Mouse (Mus musculus) right cerebral cortex, postnatal 25 days (tissue): ENCODE measurements at regions not wholly inside any gene's neighbourhood (a gene's known extent, or its start where the extent isn't known, plus 50 kb on each side); places are given as distances from the start of the nearest gene placed in this dataset.

Experiments
- DNase-seq: peaks from one replicate; pipeline ENCODE4 v3.0.0; 2022

DNA sequence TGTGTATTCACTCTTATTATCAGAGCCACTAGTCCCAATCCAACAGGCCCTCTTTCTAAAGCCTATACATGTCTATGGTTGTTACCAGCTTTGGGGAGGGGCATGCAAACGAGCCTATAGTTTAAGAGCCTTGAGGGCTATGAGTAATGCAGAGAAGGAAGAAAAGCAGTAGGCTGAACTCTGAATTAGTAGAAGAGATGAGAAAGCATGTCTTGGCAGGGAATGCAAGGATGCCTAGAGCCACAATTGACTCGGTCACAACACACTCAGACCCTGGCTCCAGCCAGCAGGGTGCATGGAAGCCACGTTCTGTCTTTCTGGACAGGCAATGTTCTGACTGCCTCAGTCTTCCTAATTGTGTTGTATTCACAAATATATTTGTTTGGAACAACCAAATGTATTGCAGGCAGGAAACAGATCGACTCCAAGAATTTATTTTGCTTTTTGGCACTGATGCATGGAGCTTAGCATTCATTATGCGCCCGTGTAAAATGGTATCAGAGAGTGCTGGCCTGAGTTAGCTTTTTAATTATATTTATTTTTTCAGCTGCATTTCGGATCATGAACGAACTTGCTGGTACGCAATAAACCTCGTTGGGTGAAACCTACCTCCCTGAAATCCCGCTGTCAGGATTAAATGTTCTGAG is 110.2 kb downstream of the Rybp start:
- DNase-seq, result no peak

DNA sequence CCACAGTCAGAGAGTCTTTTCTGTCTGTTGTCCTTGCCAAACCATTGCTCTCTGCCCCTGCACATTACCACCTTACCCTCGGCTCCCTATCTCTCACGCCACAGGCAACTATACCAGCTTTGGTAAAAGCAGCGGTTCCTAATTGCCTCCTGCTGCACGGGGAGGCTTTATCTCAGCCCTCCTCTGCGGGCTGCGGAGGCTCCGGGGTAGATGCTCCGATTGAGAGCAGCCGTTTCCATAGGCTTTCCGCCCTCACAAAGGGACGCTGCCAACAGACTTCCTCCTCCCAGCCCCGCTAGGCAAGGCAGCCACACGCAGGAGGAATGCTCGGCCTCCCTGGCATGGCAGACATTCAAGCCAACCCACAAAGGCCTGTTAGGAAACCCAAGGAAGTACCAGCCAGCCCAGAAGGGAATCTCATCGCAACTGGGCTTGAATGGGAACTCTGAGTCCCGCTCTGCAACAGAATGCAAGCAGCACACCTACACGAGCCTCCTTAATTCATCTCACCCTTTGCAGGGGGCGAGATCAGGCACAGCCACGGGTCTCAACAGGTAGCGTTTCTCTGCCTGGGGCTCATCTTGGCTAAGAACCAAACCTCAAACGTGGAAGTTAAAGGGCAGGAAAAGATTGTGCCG is 116.5 kb downstream of the Rybp start:
- peak; percentile 84 for DNase-seq

DNA sequence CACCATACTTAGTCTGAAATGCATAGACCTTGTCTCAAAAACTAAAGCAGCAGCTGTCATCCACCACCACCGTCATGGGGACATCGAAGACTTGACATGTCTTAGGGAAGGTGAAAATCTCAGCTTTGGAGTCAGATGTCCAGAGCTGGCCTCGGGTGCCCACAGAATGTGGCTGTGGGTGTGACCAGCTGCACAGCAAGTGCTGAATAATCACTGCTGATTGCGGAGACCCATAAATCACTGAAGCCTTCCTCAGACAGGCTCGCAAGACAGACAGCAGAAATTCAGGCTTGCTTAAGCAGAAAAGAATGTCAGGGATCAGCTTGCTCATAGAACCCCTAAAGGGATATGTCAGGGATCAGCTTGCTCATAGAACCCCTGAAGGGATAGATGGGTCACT is 120.0 kb downstream of the Rybp start:
- no peak for DNase-seq

DNA sequence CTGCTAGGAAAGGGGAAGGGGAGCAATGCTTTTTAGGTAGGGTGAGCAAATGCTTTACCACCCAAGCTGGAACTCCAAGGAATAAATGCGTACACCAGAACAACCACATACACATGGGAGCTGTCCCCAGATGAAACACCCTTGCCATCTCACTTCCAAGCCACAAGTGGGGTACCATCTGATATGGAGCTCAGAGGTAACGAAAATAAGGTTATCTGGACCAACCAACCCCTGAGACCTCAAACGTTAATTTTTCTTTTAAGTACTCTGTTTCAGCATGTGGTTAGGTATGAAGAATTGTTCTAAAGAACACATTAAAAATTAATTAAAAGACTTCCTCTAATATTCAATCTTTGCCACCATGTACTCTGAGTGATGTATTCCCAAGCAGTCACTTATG is 121.5 kb downstream of the Rybp start:
- no peak for DNase-seq

DNA sequence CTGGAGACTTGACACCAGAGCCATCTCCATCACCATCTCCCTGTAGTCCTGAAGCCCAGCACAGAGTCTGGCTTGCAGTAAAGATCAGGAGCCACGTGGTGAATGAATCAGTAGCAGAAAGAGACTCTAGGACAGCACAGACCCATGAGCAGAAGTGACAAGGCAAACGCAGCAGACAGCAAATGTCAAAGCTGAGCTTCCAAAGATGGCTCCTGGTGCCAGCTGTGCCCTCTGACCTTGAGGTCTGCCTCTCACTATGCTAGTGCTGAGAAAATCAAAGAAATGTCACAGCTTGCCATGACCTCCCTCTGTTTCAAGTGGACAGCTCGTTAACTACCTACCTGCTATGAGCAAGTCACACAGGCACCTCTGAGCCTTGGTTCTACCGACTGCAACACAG is 123.1 kb downstream of the Rybp start:
- DNase-seq, result no peak

DNA sequence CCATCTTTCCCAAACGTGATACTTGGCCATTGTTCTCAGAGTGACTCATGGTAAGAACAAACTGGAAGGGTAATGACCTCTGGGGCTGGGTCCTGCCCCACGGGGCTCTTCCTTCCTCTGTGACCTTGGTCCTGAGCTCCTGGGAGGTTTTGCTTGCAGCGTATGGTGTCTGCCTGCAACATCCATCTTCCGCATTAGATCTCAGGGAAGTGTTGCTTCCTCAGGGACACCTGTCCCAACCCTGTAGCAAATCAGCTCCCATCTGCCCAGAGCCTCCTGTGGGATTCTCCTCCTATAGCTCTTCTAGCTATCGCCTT is 123.5 kb downstream of the Rybp start:
- DNase-seq, result no peak

DNA sequence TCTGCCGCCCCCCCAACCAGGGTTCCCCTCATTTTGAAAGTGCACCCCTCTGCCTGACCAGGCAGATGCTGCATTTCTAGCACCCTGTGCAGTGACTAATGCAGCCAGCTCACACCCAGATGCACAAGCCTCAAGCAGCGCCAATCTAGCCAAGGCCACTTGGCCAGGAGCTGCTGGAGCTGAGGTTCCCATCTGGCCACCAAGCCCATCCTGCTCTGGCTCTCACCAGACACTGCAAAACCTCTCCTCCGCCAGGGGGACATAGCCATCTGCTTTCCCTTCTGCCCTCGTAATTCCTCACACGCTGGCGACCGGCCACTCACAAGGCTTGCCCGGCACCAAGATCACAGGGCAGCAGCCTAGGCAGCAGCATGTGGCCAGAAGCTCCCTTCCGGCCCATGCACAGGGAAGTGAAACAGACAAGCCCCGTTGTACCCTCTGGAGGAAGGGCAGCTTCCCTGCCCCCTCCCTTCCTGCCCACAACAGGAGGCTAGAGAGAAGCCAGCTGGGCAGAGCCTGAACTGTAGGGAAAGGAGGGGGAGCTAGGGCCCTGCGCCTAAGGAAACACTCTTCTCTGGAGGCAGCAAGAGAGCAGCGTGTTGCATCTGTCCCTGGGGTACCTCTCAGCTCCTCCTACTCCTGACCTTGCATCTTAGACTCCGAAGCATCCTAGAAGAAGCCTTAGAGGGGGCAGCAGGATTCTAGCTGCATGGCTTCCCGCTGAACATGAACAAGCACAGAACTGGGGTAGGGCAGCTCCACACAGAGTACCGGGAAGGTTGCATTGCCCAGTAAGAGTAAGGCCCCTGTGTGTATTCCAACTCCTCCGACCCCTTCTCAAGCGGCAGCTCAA is 124.1 kb downstream of the Rybp start:
- DNase-seq, result peak; percentile 68

DNA sequence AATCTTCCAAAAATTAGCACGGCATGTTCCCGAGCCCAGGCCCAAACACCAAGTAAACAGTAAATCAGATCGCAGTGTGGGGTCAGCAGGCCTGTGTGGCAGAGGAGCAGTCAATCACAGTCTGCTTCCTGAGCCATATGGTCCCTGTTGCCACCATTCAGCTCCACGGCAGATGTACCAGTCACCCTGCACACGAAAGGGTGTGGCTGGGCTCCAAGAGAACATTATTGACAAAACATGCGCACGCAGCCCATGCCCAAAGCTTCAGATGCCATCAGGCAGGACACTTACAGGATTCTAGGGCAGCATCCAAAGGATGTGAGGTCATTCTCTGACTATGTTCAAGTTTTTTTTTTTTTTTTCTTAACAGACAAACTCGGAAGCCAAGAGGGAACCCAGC is 126.6 kb downstream of the Rybp start:
- no peak for DNase-seq

DNA sequence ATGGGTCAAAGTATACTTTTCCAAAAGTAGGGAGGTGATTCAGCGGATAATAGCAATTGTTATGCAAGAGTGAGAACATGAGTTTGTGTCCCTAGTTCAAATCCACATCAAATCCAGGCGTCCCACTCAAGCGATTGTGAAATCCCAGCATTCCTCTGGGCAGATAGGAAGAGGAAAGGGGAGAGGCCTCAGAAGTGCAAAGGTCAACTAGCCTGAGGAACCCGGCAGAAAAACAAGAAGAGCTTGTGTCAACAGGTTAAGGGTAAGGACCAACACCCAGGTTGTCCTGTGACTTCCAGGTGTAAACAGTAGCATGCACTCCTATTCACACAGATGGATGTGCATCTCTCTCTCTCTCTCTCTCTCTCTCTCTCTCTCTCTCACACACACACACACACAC is 127.5 kb downstream of the Rybp start:
- DNase-seq, result no peak

DNA sequence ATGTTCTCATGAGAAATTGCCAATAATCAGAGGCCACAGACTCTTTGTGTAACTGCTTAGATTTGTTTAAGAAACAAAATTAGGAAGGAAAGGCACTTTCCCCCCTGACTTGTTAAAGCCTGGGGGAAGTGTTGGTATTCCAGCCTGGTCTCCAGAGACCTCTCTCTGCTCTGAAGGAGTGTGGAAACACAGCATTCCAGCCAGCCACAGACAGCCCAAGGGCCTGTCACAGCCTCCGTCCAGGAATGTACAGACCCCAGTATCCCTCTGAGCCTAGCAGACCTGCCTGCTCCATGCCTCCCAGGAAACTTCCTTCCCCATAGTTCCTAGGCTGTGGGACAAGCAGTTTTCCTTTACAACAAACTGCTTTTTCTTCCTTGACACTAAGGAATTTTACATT is 128.0 kb downstream of the Rybp start:
- no peak for DNase-seq

DNA sequence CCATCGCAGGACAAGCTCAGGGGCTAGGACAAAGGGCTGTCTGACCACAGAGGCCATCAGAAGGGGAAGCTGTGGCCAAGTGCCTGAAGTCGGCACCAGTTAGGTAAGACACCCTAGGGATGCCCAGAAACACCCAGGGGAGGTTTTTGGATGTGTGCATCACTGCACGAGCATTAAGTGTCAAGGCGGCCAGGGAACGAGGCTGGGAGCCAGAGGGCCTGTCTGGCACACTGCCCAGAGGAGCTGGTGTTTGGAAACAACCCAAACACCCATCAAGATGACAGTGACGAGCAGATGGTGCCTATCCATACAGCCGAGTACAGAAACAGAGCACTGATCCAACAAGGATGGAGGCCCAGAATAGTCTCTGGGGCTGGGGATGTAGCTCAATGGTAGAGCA is 130.0 kb downstream of the Rybp start:
- no peak for DNase-seq

DNA sequence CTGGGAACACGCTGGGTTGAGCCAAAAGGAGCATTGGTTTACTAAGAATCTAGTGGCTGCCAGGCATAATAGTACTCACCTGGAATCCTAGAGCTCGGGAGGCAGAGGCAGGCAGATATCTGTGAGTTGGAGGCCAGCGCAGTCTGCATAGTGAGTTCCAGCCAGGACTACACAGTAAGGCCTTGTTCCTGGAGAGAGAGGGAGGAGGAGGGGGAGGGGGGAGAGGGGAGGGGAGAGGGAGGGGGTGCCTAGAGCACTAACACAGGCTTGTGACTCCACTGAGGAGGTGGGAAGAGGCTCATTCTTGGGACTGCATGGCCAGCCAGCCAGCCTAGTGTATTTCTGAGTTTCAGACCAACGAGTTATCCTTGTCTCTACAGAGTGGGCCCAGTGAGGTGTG is 131.1 kb downstream of the Rybp start:
- no peak for DNase-seq

DNA sequence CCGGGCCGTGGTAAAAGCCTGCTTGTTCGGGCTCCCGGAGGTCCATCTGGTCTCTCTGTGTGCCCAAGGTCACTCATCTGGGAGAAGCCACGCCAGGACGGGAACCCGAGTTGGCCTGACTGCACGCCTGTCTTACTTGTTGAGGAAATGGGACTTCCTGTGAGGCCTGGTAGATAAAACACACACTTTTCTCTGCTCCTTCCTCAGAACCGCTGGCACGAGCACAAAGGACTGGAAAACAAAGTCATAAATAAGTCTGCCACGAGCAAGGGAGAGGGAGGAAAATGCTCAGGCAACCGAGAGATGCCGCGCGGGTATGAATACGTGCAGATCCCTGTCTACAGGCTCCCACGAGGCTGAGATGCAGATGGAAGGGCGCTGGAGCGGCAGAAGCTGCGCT is 131.6 kb downstream of the Rybp start:
- DNase-seq, result no peak

DNA sequence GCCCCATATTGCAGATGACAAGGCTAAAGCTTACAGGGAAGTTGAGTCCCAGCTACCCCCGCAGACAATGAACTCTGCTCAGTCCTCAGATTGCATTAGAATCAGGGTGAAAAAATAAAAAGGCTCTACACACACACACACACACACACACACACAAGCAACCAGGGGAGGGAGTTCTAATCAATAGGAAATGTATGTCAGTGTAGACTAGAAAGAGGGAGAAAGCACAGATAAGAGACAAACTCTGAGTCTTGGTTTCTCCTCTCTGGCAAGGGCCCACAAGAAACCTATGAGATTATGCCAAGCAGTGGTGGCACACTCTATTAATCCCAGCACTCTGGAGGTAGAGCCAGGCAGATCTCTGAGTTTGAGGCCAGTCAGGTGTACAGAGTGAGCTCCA is 135.8 kb downstream of the Rybp start:
- DNase-seq, result no peak

DNA sequence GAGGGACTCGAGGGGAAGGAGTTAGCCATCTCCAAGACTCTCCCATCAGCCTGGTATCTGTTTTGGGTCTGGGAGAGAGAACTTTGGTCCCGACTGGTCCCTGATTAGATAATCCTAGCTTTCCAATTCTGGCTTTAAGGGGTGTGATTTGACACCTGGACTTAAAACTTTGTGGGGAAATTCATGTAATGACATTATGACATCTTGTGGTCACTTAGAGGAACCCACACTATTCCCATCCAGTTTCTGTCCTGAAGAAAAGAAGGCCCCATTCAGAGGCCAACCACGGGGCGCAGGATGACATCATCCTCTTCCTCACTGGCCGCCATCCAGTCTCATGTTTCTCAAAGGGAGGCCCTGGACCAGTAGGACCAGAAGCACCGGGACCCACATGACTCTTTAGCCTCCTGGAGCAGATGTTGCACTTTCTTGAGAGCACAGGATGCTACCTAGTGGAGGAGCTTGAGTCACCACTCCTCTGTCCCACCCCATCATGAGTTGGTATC is 136.5 kb downstream of the Rybp start:
- no peak for DNase-seq

DNA sequence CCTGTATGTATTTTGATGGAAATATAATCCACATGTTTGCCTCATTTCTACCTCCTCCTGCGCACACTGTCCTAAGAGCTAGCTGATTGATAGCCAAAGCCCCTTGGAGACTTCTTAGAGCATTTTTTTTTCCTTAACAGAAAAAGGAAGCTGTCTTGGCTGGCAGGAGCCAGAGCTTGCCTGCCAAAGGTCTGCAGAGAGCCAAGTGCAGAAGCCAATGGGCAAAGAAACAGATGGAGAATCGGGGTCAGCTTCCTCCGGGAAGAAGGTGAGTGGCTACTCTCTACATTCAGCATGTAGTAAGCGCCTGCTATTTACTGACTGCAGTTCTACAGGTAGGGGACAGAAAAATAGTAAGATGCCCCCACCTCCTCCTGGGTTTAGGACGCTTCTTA is 137.8 kb downstream of the Rybp start:
- DNase-seq, result no peak

DNA sequence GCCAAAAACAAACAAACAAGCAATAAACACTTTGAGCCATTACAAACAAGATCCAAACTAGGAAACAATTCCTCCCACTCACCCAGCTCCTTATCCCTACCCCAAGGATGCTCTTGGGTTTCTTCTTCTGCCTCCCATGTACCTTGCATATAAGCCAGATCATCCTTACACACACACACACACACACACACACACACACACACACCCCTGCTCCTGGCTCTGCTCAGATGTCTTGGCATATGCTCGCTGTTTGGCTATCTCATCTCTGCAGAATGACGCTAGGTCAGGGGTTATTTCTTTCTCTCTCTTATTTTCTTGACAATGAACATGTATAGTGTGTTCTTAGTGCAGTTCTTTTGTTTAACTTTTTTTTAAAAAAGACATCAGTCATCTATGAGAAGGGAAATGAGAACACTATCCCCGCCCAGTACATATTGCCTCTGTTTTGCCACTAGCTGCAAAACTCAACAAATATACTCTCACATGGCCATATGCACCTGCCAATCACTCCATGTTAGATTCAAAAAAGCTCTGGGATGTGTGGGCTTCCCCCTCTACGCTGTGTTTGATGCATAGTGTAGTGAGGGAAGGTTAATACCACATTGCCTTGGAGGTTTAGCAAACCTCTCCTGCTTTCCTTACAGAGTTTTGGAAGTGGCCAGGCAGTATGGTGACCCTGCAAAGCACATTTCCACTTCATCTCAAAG is 138.4 kb downstream of the Rybp start:
- DNase-seq, result no peak

DNA sequence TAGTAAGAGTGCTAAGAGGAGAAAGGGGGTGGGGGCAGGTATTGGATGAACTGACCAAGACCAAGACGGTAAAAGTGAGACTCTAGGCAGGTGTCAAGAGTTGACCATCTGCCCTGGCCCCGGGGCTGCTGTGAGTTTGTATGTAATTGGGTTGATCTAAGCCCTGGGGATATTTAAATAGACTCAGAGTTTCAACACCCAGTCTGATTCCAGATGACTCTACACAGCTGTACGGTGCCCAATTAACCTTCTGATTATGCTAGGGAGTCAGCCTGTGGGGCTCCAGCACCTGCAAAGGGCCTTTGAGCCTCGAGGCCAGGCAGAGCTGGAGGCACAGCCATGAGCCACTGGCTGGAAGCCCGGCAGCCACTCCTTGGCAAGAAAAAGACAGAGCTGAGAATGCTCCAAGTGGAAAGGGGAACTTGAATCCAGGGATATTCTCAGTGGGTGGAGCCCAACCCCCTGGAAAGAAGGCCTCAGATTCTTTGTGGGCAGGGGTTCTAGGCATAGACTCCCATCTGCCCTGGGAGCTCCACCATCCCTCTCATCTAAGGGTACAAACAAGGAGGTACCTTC is 140.8 kb downstream of the Rybp start:
- DNase-seq, result peak; percentile 43

DNA sequence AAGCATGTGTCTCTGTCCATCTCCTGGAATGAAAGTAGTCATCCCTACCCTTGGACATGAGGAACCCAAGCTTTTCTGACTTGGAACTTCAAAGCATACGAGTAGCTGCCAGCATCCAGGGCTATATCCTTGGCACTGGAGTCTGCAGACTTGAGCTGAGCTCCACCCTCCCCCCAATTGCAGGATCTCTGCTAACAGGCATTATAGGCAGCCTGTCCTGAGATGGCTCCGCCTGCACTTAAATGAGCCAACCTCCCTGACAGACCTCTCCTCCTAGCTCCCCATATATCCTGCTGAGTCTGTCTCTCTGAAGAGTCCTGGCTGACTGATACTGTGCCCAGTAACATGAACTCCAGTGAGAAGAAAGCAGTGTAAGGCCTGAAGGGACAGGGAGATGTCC is 141.4 kb downstream of the Rybp start:
- no peak for DNase-seq

DNA sequence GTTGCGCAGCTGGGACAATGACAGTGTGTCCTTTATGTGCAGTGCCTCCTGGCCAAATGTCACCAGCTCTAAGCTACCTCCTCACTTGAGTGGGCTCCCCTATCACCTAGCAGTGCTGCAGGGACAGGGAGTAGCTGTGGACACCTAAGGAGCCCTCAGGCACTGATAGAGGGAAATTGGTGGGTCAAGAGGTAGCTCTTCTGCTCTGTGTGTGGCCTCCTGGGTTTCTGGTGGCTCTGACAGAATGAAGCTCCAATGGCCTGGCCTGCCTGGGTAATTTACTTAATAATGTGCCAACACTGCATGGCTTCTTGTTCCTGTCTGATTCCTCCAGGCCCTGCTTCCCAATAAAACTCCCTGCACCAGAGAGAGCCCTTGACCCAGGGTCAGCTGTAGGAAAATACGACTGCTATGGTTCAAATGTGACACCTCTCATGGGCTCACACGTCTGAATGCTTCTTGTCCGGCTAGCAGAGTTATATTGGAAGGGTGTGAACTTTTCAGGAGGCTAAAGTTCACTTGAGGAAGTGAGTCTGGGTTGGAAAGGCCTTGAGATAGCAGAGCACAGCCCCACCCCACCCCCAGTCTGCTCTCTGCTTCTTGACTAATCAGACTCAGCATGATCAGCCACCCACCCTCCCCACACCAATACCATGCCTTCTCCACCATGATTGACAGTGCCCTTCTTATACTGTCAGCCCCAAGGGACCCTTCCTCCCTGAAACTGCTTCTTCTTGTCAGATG is 142.6 kb downstream of the Rybp start:
- DNase-seq, result no peak

DNA sequence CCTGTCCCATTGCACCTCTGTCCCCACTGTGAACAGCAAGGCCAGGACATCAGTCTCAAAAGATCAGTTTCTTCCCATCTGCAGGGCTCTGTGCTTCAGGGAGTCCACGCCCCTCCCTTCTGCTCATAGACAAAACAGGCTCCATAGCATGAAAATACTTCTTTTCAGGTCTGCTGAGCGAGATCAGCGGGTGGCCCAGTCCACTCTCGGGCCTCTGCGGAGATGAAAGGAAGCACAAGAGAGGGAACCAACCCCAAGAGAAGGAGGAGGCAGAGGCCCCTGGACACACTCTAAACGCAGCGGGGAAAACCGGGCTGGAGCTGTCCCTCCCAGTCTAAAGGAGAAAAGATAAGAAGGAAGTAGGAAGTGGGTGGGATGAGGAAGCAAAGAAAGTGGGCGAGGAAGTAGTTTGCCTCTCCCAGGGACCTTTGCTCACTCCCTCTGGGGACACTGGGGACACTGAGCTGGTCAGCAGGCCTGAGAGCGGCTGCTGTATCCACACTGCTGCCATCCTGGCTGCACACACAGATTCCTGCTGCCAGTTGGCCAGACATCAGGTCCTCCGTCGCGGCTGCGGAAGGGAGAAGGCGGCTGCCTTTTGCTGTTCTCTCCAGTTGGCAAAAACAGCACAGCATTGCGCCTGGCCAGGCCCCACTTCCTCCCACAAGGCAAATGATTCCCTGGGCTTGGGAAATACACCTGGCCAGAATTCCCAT is 143.5 kb downstream of the Rybp start:
- DNase-seq, result peak; percentile 79

DNA sequence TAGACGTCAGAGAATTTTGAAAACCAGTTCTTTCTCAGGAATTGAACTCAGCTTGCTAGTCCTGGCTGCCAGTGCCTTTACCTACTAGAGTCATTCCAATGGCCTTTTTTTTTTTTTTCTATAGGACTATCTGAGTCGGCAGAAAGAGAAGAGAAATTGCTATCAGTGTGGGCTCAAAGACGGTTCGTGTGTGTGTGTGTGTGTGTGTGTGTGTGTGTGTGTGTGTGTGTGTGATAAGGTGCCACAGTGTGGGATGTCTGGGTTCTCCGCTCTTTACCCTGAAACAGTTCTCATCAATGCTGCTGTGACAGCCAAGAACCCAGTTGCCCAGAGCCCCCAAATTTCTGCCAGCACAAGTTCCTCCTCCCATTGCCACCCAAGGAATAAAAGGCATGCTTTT is 146.1 kb downstream of the Rybp start:
- DNase-seq, result no peak
